In genomic region chr3:37470867-37471266, GRCm38 (mm10) we compare ENCODE assay signal across 17 mouse cellular contexts.
"Had no signal": no experiment of that assay in that cellular context is flagged by ENCODE, and none has a peak within 500 bp of the region (broad histone marks: within the 10 kb centered on the region; RNA-seq: fewer than 3 reads in every experiment).

No protein-coding gene starts in this region.

- DNase-seq: lung, adult 2 months; lung, postnatal 14 days; lung, postnatal 36 days; right cerebral cortex, postnatal 14 days; thymus, adult 2 months; thymus, postnatal 25 days; thymus, postnatal 4 days had no signal

- H3K4me3 ChIP-seq: lung, embryonic 15.5 days; megakaryocyte, embryonic 14.5 days; midbrain, embryonic 13.5 days; midbrain, embryonic 15.5 days; neural tube, embryonic 12.5 days; stomach, embryonic 15.5 days had no signal

- ATAC-seq: lung, postnatal 0 days; midbrain, embryonic 13.5 days; midbrain, embryonic 15.5 days had no signal

- H3K36me3 ChIP-seq: midbrain, embryonic 13.5 days; midbrain, embryonic 15.5 days; neural tube, embryonic 12.5 days; stomach, embryonic 15.5 days had no signal

- H3K4me1 ChIP-seq: lung, embryonic 15.5 days; midbrain, embryonic 13.5 days; midbrain, embryonic 15.5 days; neural tube, embryonic 12.5 days; stomach, embryonic 15.5 days had no signal

- H3K27ac ChIP-seq: lung, embryonic 15.5 days; macrophage; midbrain, embryonic 13.5 days; midbrain, embryonic 15.5 days; neural tube, embryonic 12.5 days; stomach, embryonic 15.5 days; stomach, postnatal 0 days had no signal

- H3K9ac ChIP-seq: lung, embryonic 15.5 days; midbrain, embryonic 13.5 days; midbrain, embryonic 15.5 days; neural tube, embryonic 12.5 days; stomach, embryonic 15.5 days had no signal

- H3K9me3 ChIP-seq: lung, embryonic 15.5 days; megakaryocyte, embryonic 14.5 days; midbrain, embryonic 13.5 days; midbrain, embryonic 15.5 days; neural tube, embryonic 12.5 days; stomach, embryonic 15.5 days had no signal

- H3K27me3 ChIP-seq: lung, embryonic 15.5 days; megakaryocyte, embryonic 14.5 days; midbrain, embryonic 13.5 days; midbrain, embryonic 15.5 days; neural tube, embryonic 12.5 days; stomach, embryonic 15.5 days had no signal

- H3K4me2 ChIP-seq: lung, embryonic 15.5 days; midbrain, embryonic 11.5 days; midbrain, embryonic 13.5 days; midbrain, embryonic 15.5 days; neural tube, embryonic 12.5 days; stomach, embryonic 15.5 days had no signal
